Mouse (Mus musculus) testis, postnatal 10 days (tissue): Measurements from ENCODE around the gene Acp4.
"Not testable (repeated sequence)": the region's sequence is repeated elsewhere in the genome, so short reads cannot be mapped to it uniquely, and the experiment has no call there.

Experiments used
- DNase-seq: peaks from one replicate; pipeline ENCODE4 v3.0.0; 2021; ENCODE audit warnings: low spot score

Acp4 gene

GRCm38 (mm10) chr7:44262791-44263643 lies 5.8 kb upstream of the Acp4 start:
- peak; percentile 96 for DNase-seq

DNA sequence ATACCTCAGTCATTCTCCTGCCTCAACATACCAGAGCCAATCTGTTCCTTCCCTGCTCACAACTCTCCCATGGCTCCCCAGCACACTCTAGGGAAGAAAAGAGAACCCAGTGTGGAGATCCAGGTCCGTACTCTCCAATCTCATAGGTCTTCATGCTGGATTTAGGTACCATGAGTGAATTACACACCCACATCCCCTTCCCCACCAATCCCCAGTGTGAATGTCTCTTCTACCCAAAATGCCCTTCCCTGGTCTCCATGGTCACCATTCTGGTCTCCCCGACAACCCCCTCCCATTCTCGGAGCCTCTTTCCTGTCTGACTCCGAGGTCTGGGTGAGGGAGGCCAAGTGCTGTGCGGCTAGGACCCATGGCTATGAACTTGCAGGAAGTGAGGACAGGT lies 4.0 kb upstream of the Acp4 start, which contains the start of gene Gm15517:
Gm15517 (plus strand) TSS at position 301 of the 400 bp plus-strand sequence.
- no peak for DNase-seq

GRCm38 (mm10) chr7:44260410-44260809 lies 3.2 kb upstream of the Acp4 start:
- no peak for DNase-seq

- DNase-seq, result peak; percentile 59
Observed at GRCm38 (mm10) chr7:44254930-44255329, 2.2 kb downstream of the Acp4 start.

DNA sequence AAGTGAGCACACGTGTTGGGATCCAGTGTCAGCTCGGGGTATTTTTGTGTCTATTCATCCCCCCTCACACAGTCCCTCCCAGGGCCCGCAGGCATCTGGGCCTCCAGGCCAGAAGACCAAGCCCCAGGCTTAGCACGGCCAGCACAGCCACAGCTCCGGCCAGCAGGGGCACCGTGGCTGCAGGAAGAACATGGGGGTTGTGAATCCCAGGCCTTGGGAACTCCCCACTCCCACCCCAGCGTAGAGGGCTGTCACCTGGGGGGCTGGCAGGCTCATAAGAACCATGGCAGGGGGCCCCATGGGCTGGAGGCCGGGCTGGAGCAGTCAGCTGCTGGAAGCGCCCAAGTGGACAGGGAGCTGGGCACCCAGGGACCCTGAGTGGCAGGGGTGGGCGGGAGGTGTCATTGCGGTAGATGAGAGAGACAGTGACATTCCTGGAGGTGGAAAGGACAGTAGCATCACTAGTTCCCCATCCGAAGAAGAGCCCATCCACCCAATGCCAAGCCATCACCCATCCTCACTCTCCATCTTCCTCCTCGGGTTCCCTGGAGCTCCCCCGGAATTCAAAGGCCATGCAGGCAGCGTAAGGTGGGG lies 4.1 kb downstream of the Acp4 start:
- peak; percentile 61 for DNase-seq

GRCm38 (mm10) chr7:44250732-44251275 lies 6.4 kb downstream of the Acp4 start:
- DNase-seq, result peak; percentile 57

DNA sequence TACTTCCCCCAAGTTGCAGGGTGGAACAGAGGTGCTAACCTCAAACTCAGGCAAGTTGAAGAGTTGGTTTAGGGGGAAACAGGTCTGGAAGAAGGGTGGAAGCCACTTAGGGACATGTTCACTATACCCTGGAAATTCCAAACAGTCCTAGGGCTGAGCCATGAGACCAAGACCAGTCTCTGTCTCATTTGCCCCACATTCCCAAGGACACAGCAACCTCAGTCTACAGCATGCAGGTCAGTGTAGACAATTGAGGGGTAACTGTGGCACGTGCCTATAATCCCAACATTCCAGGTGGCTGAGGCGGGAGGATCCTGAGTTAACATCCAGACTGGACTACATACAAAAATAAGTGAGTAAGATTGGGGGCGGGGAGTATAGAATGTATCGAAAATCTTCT lies 7.9 kb downstream of the Acp4 start:
- no peak for DNase-seq

- DNase-seq, result no peak
Observed at GRCm38 (mm10) chr7:44247971-44248370, 9.2 kb downstream of the Acp4 start.

DNA sequence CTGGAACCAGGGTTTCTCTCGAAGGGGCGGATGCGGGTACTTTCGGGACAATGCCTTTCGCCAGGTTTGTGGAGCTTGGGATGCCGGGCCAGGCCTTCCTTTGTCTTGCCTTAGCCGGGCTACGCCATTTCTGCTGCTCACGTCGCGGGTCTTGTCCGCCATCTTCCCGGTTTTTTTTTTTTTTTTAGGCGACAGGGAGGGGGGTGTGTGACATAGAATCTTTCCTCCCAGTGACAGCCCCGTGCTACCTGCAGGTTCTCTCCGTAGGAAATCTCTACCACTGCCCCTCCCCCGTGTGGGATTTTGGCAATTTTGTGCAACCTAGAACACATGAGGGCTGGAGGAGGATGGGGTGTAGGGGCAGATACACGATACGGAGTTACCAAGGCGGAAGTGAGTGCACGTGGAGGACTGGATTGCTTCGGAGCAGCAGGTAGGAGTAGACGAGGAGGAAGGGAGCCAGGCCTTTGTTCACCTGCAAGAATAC lies 10.2 kb downstream of the Acp4 start:
- DNase-seq, result peak; percentile 77

- DNase-seq, result peak; percentile 97
Observed at GRCm38 (mm10) chr7:44246055-44246983, 10.9 kb downstream of the Acp4 start, which contains the start of the genes 1700028J19Rik and 2410002F23Rik. Gene 1700028J19Rik, minus strand, starts transcription at chr7:44246695. Gene 2410002F23Rik, plus strand, starts transcription at chr7:44246722.

- DNase-seq, result no peak
Observed at GRCm38 (mm10) chr7:44244080-44244479, 13.1 kb downstream of the Acp4 start.

GRCm38 (mm10) chr7:44241163-44241562 lies 16.0 kb downstream of the Acp4 start:
- DNase-seq, result no peak

GRCm38 (mm10) chr7:44240712-44241111 lies 16.5 kb downstream of the Acp4 start:
- no peak for DNase-seq

GRCm38 (mm10) chr7:44239913-44240312 lies 17.3 kb downstream of the Acp4 start:
- DNase-seq, result no peak

DNA sequence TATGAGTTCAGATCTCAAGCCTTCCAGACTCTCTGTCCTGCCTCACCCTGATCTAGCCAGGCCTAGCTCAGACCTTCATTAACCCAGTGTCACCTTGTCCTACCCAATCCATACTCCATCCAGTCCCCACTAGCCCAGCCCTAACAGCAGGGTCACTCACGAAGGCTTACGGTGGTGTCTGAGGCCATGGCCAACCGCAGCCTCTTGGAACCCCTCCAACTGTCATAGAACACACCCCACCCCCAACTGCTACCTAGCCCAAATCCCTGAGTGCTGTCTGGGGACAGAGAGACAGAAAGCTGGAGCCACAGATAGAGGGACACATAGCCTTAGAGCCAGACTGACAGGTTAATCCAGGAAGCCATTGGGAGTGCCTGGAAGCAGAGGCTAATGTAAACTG lies 21.3 kb downstream of the Acp4 start, which contains the start of gene Gm36864:
Gm36864 (plus strand) TSS at position 269 of the 400 bp plus-strand sequence.
- no peak for DNase-seq

DNA sequence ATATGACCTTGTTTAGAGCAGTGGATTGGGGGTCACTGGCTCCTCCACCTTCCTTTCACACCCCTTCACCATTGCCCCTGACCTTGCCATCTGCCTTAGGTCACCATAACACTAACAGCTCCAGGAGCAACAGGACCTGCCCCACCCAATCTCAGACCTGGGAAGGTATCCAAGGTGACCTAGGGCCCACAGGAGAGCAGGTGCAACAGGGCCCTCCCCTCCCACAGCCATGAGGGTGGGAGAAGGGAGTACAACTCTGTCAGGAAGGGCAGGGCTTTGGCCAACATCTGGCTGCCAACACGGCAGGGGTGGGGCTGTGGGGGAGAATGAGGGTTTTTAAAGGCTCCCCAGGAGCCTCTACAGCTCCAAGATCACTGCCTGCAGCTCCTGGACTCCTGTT lies 32.1 kb downstream of the Acp4 start, which contains the start of gene Klk1:
Klk1 (plus strand) TSS at position 285 of the 400 bp plus-strand sequence.
- DNase-seq, result no peak

GRCm38 (mm10) chr7:44222335-44222734 lies 34.8 kb downstream of the Acp4 start:
- DNase-seq, result not testable (repeated sequence)

GRCm38 (mm10) chr7:44221601-44222000 lies 35.6 kb downstream of the Acp4 start:
- DNase-seq, result not testable (repeated sequence)

GRCm38 (mm10) chr7:44215645-44216044 lies 41.5 kb downstream of the Acp4 start, which contains the start of gene Klk1b5:
Gene Klk1b5, plus strand, starts transcription at chr7:44215945.
- no peak for DNase-seq

DNA sequence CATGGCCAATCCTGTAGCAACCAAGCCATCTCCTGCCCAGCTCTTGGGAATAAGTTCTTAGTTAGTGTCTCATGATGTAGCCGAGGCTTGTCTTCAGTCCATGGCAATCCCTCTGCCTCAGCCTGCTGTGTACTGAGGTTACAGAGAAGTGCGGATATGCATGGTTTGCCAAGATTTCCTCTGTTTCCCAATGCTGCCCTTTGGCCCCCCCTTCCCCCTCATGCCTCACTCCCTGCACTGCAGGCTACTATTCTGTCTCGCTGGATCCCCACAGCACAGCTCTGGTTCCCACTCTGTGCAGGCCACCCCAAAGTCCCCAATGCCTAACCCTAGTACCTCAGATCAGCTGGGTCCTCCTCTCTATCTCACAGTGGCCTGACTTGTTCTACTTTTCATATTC lies 48.9 kb downstream of the Acp4 start:
- DNase-seq, result no peak

GRCm38 (mm10) chr7:44207135-44207534 lies 50.0 kb downstream of the Acp4 start, which contains the start of gene Klk1b4:
Gene Klk1b4, plus strand, starts transcription at chr7:44207435.
- DNase-seq, result not testable (repeated sequence)
